Mouse (Mus musculus): ENCODE results near the gene Vmn2r37. TPM values are rescaled to one million over a fixed set of nuclear protein-coding genes. Genes with fewer than 3 reads are reported as not detected.

Vmn2r37 gene
- polyA plus RNA-seq (2014; fragmentation: Illumina TruSeq; extraction: RNeasy Lipid Tissue Mini Kit (QIAGEN cat#74804); ENCODE audit: low read depth, low replicate concordance) = not detected

GRCm38 (mm10) chr7:9223553-9223952, at the start of gene Vmn2r37:
TSS of gene Vmn2r37 (minus strand) at chr7:9223653.

Other genes starting within 250 kb of the Vmn2r37 start
- gene Vmn2r39, start 192.9 kb downstream of the Vmn2r37 start, polyA plus RNA-seq (2014; fragmentation: Illumina TruSeq; extraction: RNeasy Lipid Tissue Mini Kit (QIAGEN cat#74804); ENCODE audit: low read depth, low replicate concordance) = not detected
- gene Vmn2r38, start 125.8 kb downstream of the Vmn2r37 start, polyA plus RNA-seq (2014; fragmentation: Illumina TruSeq; extraction: RNeasy Lipid Tissue Mini Kit (QIAGEN cat#74804); ENCODE audit: low read depth, low replicate concordance) = not detected

Measured in heart, adult 10 weeks (tissue).